Mouse (Mus musculus) olfactory bulb, adult 2 months (tissue): ENCODE results near the gene Tgfbi. TPM values are rescaled to one million over a fixed set of nuclear protein-coding genes. Genes with fewer than 3 reads are reported as not detected.
A peak's percentile ranks its signal among the peaks of the same experiment; 100 is the strongest.

Experiments used
- H3K27ac ChIP-seq: fragments of 200-500 bp; 2 replicates; pipeline ENCODE4 v1.5.1; 2012; ENCODE audit warnings: low read depth, low read length; ENCODE audit not compliant: insufficient read depth
- H3K4me1 ChIP-seq: fragments of 200-500 bp; 2 replicates; pipeline ENCODE4 v1.6.1; 2012; ENCODE audit warnings: low read length; ENCODE audit not compliant: control insufficient read depth, insufficient read depth
- H3K4me3 ChIP-seq: fragments of 200-500 bp; 2 replicates; pipeline ENCODE4 v1.5.1; 2012; ENCODE audit warnings: mild to moderate bottlenecking, low read depth, low read length, moderate library complexity; ENCODE audit not compliant: insufficient read depth
- CTCF ChIP-seq: fragments of 200-500 bp; IDR thresholded peaks from 2 replicates; pipeline ENCODE4 v1.5.1; 2012; ENCODE audit warnings: low read depth, mild to moderate bottlenecking, low read length, moderate library complexity; ENCODE audit not compliant: insufficient read depth
- POLR2A ChIP-seq: fragments of 200-500 bp; IDR thresholded peaks from 2 replicates; pipeline ENCODE4 v1.6.1; 2012; ENCODE audit warnings: mild to moderate bottlenecking, low read depth, low read length, moderate library complexity; ENCODE audit not compliant: insufficient read depth
- WGBS: fragments of 180-500 bp; shearing (Covaris S2); methylation state at CpG from one replicate; pipeline ENCODE4 v1.1.7; 2018; 5-methylcytosine and 5-hydroxymethylcytosine counted together
- polyA plus RNA-seq: library from polyadenylated mRNA; stranded (reverse); fragments of >200 nt; gene quantifications from 2 replicates; pipeline ENCODE4 v1.2.4, GENCODE M21; 2012; ENCODE audit warnings: low replicate concordance; ENCODE audit not compliant: missing spikeins, insufficient read depth, insufficient read length

Gene Tgfbi
- polyA plus RNA-seq, 1 experiment, result not detected

DNA sequence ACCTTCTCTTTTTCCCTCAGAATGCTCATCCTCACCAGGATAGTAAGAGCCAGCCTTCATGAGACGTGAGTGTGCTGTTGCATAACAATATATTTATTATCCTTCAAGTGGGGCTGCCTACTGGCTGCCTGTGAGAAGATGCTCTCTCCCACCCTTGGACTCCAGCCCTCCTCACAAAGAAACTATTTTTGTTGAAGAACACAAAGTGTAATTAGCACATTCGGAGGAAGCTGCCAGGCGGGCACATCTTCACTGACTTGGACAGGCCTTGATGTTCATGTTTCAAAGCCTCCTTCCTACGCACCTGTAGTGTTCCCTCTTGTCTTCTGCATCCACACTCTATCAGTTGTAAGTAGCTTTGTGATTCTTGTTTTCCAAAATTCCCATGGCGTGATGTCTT is 28.9 kb upstream of the Tgfbi start:
- Histone ChIP-seq H3K4me3 (no peak overlapping the region), H3K27ac (peak overlapping the region; percentile 94), H3K4me1 (peaks cover 28% of the 10 kb centered on the region)
- no peak for TF ChIP-seq POLR2A
- no peak for TF ChIP-seq CTCF
- 30% methylated on average over 5 of the region's 5 CpGs for WGBS

DNA sequence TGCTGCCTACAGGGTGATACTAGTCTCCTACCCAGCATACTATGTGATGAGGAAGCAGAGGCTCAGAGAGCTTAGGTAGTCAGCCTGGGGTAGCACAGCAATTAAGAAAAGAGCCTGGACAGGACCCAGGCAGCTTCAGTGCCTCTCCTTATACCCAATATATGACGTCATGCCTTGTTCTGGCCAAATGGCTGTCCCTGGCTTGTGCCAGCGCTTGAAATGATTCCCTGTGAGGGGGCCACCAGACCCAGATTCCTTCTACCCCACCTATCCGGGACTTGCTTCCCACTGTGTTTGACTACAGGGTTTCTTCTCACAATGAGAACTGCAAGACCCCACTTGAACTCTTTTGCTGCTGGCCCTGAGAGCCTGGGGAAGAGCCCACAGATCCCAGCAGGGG is 27.8 kb upstream of the Tgfbi start:
- TF ChIP-seq POLR2A, result no peak
- TF ChIP-seq CTCF, result no peak
- Histone ChIP-seq H3K4me1 (peaks cover 22% of the 10 kb centered on the region), H3K4me3 (no peak overlapping the region), H3K27ac (peak overlapping the region; percentile 39)
- 20% methylated on average over 3 of the region's 3 CpGs for WGBS

DNA sequence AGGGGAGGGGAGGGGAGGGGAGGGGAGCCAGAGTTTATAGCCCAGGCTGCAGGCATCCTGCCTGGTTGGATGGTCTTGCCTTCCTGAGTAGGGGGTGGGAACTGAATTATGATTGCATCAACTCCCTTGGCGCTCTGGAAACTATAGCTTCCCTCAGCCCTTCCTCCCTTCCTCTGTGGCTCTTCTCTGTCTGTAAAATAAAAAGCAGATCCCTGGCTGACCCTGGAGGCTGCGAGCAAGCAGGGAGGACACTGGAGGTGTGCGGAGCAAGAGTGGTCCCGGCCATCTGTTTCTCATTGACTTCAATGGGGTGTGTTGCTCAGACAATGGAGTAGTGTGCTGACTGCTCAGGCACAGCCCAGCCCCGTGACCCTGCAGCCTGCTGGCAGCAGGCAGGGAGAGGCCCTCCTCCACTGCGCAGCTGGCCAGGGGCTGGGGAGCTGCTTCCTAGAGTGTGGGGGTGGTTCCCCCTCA is 27.3 kb upstream of the Tgfbi start:
- no peak for TF ChIP-seq CTCF
- no peak for TF ChIP-seq POLR2A
- no peak overlapping the region for H3K4me3 ChIP-seq
- 15% methylated on average over 6 of the region's 6 CpGs for WGBS
- H3K27ac ChIP-seq, result peak overlapping the region; percentile 83
- peaks cover 22% of the 10 kb centered on the region for H3K4me1 ChIP-seq

DNA sequence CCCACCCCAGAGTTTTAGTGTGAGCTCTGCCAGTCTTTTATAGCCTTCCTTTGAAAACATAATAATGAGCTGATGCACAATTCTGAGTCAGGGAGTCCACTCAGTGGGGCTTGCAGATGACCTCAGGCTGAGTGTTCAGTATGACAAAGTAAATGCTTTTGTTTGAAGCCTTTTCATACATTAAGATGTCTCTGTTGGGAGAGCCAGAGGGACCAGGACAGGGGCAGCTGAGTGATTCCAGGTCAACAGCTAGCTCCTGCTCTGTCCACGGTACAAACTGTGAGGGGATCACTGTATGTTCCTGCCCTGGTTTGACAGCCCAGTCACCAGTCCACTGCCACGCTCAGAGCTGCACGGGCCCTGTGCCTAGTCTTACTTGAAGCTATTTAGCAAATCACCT is 26.6 kb upstream of the Tgfbi start:
- Histone ChIP-seq H3K4me3 (no peak overlapping the region), H3K4me1 (peaks cover 22% of the 10 kb centered on the region), H3K27ac (no peak overlapping the region)
- no peak for TF ChIP-seq POLR2A
- no peak for TF ChIP-seq CTCF
- WGBS, result 74% methylated on average over 3 of the region's 3 CpGs

DNA sequence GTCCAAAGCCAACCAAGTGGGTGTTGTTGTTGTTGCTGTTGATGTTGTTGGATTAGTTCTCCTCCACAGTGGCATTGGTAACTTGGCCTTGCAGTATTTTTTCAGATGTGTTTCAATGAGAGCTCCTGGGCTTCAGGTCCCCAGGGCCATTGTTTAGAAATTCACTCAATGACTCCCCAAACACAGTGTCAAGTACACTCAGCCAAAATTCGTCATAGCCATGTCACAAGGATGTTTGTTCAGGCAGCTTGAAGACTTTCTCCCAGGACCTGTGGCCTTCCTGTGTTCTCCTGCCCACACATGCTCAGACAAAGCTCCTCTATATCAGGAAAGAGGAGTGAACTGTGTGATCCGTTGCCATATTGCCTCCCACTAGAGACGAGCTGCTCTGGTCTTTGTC is 23.3 kb upstream of the Tgfbi start:
- peaks cover 15% of the 10 kb centered on the region for H3K4me1 ChIP-seq
- no peak overlapping the region for H3K4me3 ChIP-seq
- H3K27ac ChIP-seq, result no peak overlapping the region
- WGBS, result 85% methylated on average over 3 of the region's 3 CpGs
- TF ChIP-seq POLR2A, result no peak
- no peak for TF ChIP-seq CTCF

DNA sequence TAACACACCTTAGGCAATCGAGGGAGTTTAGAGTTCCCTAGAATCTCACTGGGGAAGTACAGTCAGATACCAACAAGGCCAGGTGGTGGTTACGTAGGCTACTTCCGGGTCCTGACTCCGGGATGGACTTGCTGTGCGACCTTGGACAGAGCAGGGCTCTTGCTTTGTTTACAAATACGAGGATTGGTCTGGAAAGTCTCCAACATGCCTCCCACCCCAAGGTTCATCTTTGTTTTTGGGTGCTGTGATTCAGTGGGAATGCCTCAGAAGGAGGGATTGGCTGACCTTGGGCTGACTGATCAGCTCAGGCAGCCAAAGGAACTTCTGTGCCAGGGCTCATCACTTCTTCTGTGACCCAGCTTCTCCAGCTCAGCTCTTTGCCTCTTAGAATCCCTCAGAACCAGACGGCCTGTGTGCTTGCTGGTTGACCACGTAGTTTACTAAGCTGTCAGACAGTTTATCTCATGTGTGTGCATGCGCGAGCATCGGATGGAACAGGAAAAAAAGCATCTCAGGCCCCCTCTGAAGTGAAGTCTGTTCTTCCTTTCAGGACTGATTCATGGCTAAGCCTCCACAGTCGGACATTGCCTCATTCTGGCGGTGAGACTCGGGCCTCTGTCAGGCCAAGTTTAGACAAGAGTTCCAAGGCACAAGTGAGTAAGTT is 20.7 kb upstream of the Tgfbi start:
- Histone ChIP-seq H3K27ac (no peak overlapping the region), H3K4me1 (no peaks in the 10 kb centered on the region), H3K4me3 (no peak overlapping the region)
- WGBS, result 88% methylated on average over 14 of the region's 14 CpGs
- TF ChIP-seq POLR2A, result no peak
- TF ChIP-seq CTCF, result no peak; the same call in 1 of the 2 replicates

DNA sequence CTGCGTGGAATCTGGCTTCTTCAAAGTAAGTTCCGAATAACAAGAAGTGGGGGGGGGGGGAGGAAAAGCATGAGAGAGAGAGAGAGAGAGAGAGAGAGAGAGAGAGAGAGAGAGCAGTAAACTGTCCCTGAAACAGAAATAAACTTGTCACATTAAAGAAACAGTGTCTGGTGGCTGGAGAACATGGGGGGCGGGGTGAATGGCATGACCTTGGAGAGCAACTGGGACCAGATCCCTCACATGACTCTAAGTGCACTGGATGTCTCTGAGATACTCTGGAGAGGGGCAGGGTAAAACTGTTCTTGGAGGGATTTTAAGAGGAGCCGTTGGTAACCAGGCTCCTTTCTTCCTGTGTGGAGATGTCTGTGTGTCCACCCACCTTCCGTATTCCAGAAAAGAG is 19.1 kb upstream of the Tgfbi start:
- WGBS, result 82% methylated on average over 5 of the region's 5 CpGs
- TF ChIP-seq POLR2A (no peak), CTCF (no peak)
- Histone ChIP-seq H3K4me1 (peaks cover 2% of the 10 kb centered on the region; the same call in 1 of the 2 replicates), H3K4me3 (no peak overlapping the region), H3K27ac (no peak overlapping the region)

DNA sequence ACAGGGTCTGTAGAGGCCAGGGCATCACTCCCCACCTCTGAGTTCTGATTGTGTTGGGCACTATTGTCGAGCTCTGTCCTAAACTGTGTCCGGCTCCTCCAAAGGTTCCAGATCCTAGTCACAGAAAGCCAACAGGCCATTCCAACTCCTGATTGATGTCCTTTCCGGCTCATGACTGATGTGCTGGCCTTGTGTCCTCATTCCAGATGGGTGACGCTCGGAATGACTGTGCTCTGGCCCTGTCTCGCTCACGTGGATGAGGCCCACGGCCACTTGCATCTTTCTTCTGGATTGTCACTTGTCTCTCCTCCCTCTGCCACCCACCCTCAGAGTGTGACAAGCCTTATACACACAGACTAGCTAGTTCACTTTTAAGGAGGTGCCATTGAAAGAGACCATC is 18.1 kb upstream of the Tgfbi start:
- H3K4me1 ChIP-seq, result peaks cover 4% of the 10 kb centered on the region; the same call in 1 of the 2 replicates
- no peak overlapping the region for H3K4me3 ChIP-seq
- H3K27ac ChIP-seq, result no peak overlapping the region
- no peak for TF ChIP-seq CTCF
- no peak for TF ChIP-seq POLR2A
- 97% methylated on average over 8 of the region's 8 CpGs for WGBS

DNA sequence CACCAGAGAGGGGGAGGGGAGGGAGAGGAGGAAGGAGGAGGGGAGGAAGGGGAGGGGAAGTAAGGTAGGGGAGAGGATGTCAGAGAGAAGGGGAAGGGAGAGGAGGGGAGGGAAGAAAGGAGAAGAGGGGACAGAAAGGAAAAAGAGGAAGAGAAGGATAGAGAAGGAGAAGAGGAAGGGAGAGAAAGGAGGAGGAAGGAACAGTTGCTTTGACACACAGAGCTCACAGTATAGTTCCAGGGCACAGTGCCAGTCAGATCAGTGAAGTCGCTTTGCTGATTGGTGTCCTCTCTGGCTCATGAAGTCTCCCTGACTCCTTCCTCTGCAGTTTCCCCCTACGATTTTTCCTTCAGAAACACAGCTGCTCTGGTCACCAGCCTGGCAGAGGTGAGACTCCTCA is 17.4 kb upstream of the Tgfbi start:
- no peak overlapping the region for H3K27ac ChIP-seq
- peaks cover 4% of the 10 kb centered on the region; the same call in 1 of the 2 replicates for H3K4me1 ChIP-seq
- no peak overlapping the region for H3K4me3 ChIP-seq
- TF ChIP-seq POLR2A, result no peak
- no peak for TF ChIP-seq CTCF
- WGBS, result 75% methylated on average over 2 of the region's 2 CpGs

DNA sequence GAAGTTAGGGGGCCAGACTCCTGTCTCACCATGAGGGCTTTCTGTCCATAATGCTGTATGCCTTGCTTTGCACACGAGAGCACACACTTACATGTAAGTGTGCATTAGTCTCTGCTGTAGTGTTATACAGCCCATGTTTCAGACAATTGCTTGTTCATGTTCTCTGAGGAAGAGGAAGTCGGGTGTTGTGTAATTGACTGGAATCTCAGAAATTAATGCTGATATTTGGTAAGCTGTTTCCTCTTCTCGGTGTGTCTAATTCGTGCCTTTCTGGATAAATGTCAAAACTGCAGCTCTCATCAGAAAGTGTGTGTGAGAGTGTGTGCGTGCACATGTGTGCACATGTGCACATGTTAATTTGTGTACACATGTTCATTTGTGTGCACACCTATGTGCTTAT is 16.1 kb upstream of the Tgfbi start:
- Histone ChIP-seq H3K4me3 (no peak overlapping the region), H3K4me1 (peaks cover 12% of the 10 kb centered on the region; the same call in 1 of the 2 replicates), H3K27ac (no peak overlapping the region)
- no peak for TF ChIP-seq CTCF
- no peak for TF ChIP-seq POLR2A
- 88% methylated on average over 5 of the region's 5 CpGs for WGBS
